Mouse (Mus musculus): ENCODE data around the gene Bora. TPM values are rescaled to one million over a fixed set of nuclear protein-coding genes. Genes with fewer than 3 reads are reported as not detected.

Bora gene
- polyA plus RNA-seq, 1 experiment from 2014 or later, result 53.5 TPM

Other genes with a start within 250 kb of the Bora start
- 0.79 and 3.1 TPM in 2 replicates for gene Rpl36a-ps1, start 51.9 kb upstream of the Bora start, polyA plus RNA-seq (2015; fragmentation: Nextera tagmentation; extraction: Ambion mirVana)
- 66.6 and 67.8 TPM in 2 replicates for gene Mzt1, start 88 bp upstream of the Bora start, polyA plus RNA-seq (2015; fragmentation: Nextera tagmentation; extraction: Ambion mirVana)
- 13.7 and 14.8 TPM in 2 replicates for gene Pibf1, start 53.2 kb downstream of the Bora start, polyA plus RNA-seq (2015; fragmentation: Nextera tagmentation; extraction: Ambion mirVana)
- 22.7 and 24.7 TPM in 2 replicates for gene Dis3, start 53.5 kb downstream of the Bora start, polyA plus RNA-seq (2015; fragmentation: Nextera tagmentation; extraction: Ambion mirVana)